8 mouse cellular contexts compared by ENCODE assay signal in the genomic region with DNA sequence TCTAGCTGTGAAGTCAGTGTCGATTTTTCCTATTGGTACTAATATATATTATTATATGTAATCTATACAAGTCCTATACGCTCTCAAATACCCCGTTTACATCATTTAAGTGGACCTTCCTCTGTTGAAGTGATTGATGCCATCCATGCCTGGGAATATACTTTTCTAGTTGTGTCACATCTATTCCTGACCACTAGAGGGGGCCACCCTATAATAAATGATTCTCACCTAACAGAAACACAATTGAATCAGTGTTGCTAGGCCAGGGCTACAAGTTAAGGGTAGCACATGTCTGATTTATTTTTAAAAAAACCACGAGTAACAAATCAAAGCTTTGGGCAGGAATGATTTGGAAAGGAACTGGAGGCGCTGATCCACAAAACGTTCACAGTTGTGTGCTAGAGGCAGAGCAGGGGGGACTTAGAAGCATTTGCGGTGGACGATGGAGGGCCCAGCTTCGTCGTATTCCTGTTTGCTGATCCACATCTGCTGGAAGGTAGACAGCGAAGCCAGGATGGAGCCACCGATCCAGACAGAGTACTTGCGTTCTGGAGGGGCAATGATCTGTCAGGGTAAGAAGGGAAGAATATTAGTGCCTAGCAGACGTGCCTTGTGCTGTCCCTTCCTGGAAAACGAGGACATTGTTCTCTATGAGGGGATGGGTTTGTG. TPM values are rescaled to one million over a fixed set of nuclear protein-coding genes. Genes with fewer than 3 reads are reported as not detected.
DNase-seq lines count a peak whose midpoint lies in the region; ATAC-seq and TF ChIP-seq lines count a peak whose summit lies in the region.
"Had no signal": no experiment of that assay in that cellular context is flagged by ENCODE, and none has a peak within 500 bp of the region (broad histone marks: within the 10 kb centered on the region; RNA-seq: fewer than 3 reads in every experiment).

No protein-coding gene starts in this region.

- no peaks in the 10 kb centered on the region for H3K9me3 ChIP-seq in E14TG2a.4 (ENCODE audit: low read length)

- no peaks in the 10 kb centered on the region for H3K4me1 ChIP-seq in E14TG2a.4 (replicated peaks; ENCODE audit: low read depth, low read length)

- DNase-seq in kidney, postnatal 36 days, result peak; percentile 37 to 41
- DNase-seq in kidney, adult 11 months, result no peak
- DNase-seq in lung, postnatal 25 days (ENCODE audit: low spot score), result peak; percentile 57
- DNase-seq in urinary bladder, postnatal 14 days (ENCODE audit: low spot score), result no peak
- no peak for DNase-seq in gastrocnemius, postnatal 4 days (ENCODE audit: low spot score in 2 of 2)

- peak; percentile 66 for TF ChIP-seq CTCF in E14TG2a.4 (conservative IDR thresholded peaks at IDR 0.05; ENCODE audit: low read length)

- H3K27me3 ChIP-seq in E14TG2a.4 (ENCODE audit: insufficient read depth, low read length), result no peaks in the 10 kb centered on the region

- H3K4me3 ChIP-seq in E14TG2a.4 (replicated peaks; ENCODE audit: low read length), result no peak overlapping the region
- H3K4me3 ChIP-seq: erythroblast, embryonic 14.5 days had no signal

- H3K36me3 ChIP-seq in E14TG2a.4 (ENCODE audit: insufficient read depth, low read length), result peaks cover 3% of the 10 kb centered on the region; the same call in 1 of the 2 replicates

- ATAC-seq in activated CD4-positive, CD25-positive, alpha-beta regulatory T cell, adult 4 months, result peak; percentile 48

RNA-seq across cellular contexts. Expression of a gene that starts 14.0 kb away (rescaled TPM):
- polyA plus RNA-seq in activated CD4-positive, CD25-positive, alpha-beta regulatory T cell, adult 4 months (2017; shearing (Covaris generic)), result under 1 TPM in 1 of 2 experiments, not detected in 1; 0.32 TPM
- 100 to 1,000 TPM; 375 to 430 TPM for total RNA-seq in gastrocnemius, postnatal 4 days (2021)
- polyA plus RNA-seq: erythroblast, embryonic 14.5 days had no signal

RNA-seq across cellular contexts. Expression of a gene that starts 49.1 kb away (rescaled TPM):
- polyA plus RNA-seq in activated CD4-positive, CD25-positive, alpha-beta regulatory T cell, adult 4 months (2017; shearing (Covaris generic)), result 100 to 1,000 TPM; 110 to 143 TPM
- 1 to 10 TPM; 2.3 to 3.8 TPM for total RNA-seq in gastrocnemius, postnatal 4 days (2021)
- polyA plus RNA-seq: erythroblast, embryonic 14.5 days had no signal

RNA-seq across cellular contexts. Expression of a gene that starts 49.4 kb away (rescaled TPM):
- 10 to 100 TPM; 85.1 to 89.6 TPM for polyA plus RNA-seq in activated CD4-positive, CD25-positive, alpha-beta regulatory T cell, adult 4 months (2017; shearing (Covaris generic))
- total RNA-seq in gastrocnemius, postnatal 4 days (2021), result 1 to 10 TPM; 3.9 to 4.4 TPM
- polyA plus RNA-seq: erythroblast, embryonic 14.5 days had no signal

Comparison
In these comparisons a context has a peak if more than half of its experiments do, and no peak if none do; other contexts are left out.
1. DNase-seq: peak in kidney, postnatal 36 days (2 of 2) and lung, postnatal 25 days (single experiment); none in kidney, adult 11 months (single experiment), urinary bladder, postnatal 14 days (single experiment) and gastrocnemius, postnatal 4 days (0 of 2).